Mouse (Mus musculus) heart, adult 2 months (tissue): ENCODE measurements around the gene Kbtbd3. TPM values are rescaled to one million over a fixed set of nuclear protein-coding genes. Genes with fewer than 3 reads are reported as not detected.

Experiments
- DNase-seq, 2 experiments: peaks; one replicate each; pipeline ENCODE4 v3.0.0; 2021
- H3K27ac ChIP-seq: fragments of 200-600 bp; 2 replicates; pipeline ENCODE4 v1.8.1; 2022
- H3K27me3 ChIP-seq: fragments of 200-500 bp; 2 replicates; pipeline ENCODE4 v1.6.1; 2012; ENCODE audit warnings: mild to moderate bottlenecking, low read length, inconsistent platforms, mixed read lengths; ENCODE audit not compliant: control insufficient read depth, insufficient read depth
- H3K36me3 ChIP-seq: fragments of 200-500 bp; 2 replicates; pipeline ENCODE4 v1.6.1; 2012; ENCODE audit warnings: low read length, inconsistent platforms; ENCODE audit not compliant: control insufficient read depth, insufficient read depth
- H3K4me1 ChIP-seq: fragments of 200-500 bp; 2 replicates; pipeline ENCODE4 v1.6.1; 2011; ENCODE audit warnings: low read length; ENCODE audit not compliant: control insufficient read depth, insufficient read depth
- H3K4me3 ChIP-seq: fragments of 200-600 bp; 2 replicates; pipeline ENCODE4 v1.8.1; 2022
- H3K79me2 ChIP-seq: fragments of 200-500 bp; replicated peaks from 2 replicates; pipeline ENCODE4 v1.6.1; 2012; ENCODE audit warnings: mild to moderate bottlenecking, inconsistent platforms, low read length, moderate library complexity, mixed read lengths; ENCODE audit not compliant: control insufficient read depth, insufficient read depth
- H3K9ac ChIP-seq: fragments of 200-500 bp; 2 replicates; pipeline ENCODE4 v1.6.1; 2012; ENCODE audit warnings: low read depth, mild to moderate bottlenecking, control low read depth, inconsistent platforms, low read length, mixed read lengths
- CTCF ChIP-seq: fragments of 200-600 bp; IDR thresholded peaks from 2 replicates; pipeline ENCODE4 v1.8.1; 2022; ENCODE audit warnings: antibody characterized with exemption, mild to moderate bottlenecking, moderate library complexity
- EP300 ChIP-seq: fragments of 200-500 bp; IDR thresholded peaks from 2 replicates; pipeline ENCODE4 v1.6.1; 2011; ENCODE audit warnings: low read depth, low read length, control low read depth; ENCODE audit not compliant: insufficient read depth
- POLR2A ChIP-seq: fragments of 200-500 bp; IDR thresholded peaks from 2 replicates; pipeline ENCODE4 v1.6.1; 2011; ENCODE audit warnings: mild to moderate bottlenecking, low read depth, low read length, control low read depth; ENCODE audit not compliant: insufficient read depth
- WGBS: fragments of 180-500 bp; shearing (Covaris S2); methylation state at CpG from one replicate; pipeline ENCODE4 v1.1.7; 2018; 5-methylcytosine and 5-hydroxymethylcytosine counted together
- intact Hi-C: fragments of 180-260 bp; cut with DNase I; formaldehyde crosslinking; loops from one replicate; pipeline ENCODE4 v1.15.1; 2025
- polyA plus RNA-seq: library from polyadenylated mRNA; depleted of rRNA; stranded (reverse); fragments of >200 nt; gene quantifications from 2 replicates; pipeline ENCODE4 v1.2.3, GENCODE M21; 2012
- total RNA-seq, 2 experiments: library from RNA; stranded (reverse); gene quantifications; 2 replicates each; pipeline ENCODE4 v1.2.3; 2021

The Kbtbd3 gene
- total and polyA plus RNA-seq, 3 experiments = 1.9 to 8.9 (median 8.7) TPM

DNA sequence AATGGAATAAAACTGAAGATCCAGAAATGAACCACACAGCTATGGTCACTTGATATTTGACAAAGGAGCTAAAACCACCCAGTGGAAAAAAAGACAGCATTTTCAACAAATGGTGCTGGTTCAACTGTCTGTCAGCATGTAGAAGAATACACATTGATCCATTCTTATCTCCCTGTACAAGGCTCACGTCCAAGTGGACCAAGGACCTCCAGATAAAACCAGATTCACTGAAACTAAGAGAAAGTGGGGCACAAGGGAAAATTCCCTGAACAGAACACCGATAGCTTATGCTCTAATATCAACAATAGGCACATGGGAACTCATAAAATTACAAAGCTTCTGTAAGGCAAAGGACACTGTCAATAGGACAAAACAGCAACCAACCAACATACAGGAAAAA, 9.2 kb upstream of the Kbtbd3 start:
- no peaks in the 10 kb centered on the region for H3K27me3 ChIP-seq
- intact Hi-C loops = no loop called here
- H3K9ac ChIP-seq = no peak overlapping the region
- H3K4me1 ChIP-seq = no peaks in the 10 kb centered on the region
- TF ChIP-seq POLR2A = no peak
- no peak for TF ChIP-seq EP300
- TF ChIP-seq CTCF = no peak
- H3K36me3 ChIP-seq = peaks cover 12% of the 10 kb centered on the region
- WGBS = 71% methylated on average over 2 of the region's 2 CpGs
- no peaks in the 10 kb centered on the region for H3K79me2 ChIP-seq
- DNase-seq = no peak
- no peak overlapping the region for H3K4me3 ChIP-seq
- H3K27ac ChIP-seq = no peak overlapping the region

DNA sequence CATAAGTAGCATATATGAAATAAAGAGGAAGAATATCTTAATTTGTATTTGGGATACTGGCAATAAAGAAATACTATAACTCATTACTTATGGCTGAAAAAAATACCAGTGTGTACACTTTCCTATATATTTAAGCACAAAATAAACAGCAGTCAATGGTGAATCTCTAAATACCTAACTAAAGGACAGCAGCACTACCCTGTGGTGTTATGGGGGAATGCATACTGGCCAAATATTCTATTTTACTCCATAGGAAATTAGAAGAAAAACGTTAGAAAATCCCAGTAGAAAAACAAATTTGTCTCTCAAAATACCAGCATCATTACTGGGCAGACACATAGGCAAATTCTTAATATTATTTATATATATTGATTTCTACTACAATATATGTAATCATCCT, 4.8 kb upstream of the Kbtbd3 start:
- intact Hi-C loops = loop anchor here (5.0 kb wide), 1 partner anchor 903 kb away; the partner anchor contains the start of gene Cwf19l2
- no peaks in the 10 kb centered on the region for H3K79me2 ChIP-seq
- H3K36me3 ChIP-seq = peaks cover 13% of the 10 kb centered on the region
- TF ChIP-seq POLR2A (no peak), CTCF (peak; percentile 47)
- no peak overlapping the region for H3K9ac ChIP-seq
- H3K4me3 ChIP-seq = no peak overlapping the region
- H3K27me3 ChIP-seq = no peaks in the 10 kb centered on the region
- 28% methylated on average over 1 of the region's 1 CpGs for WGBS
- H3K4me1 ChIP-seq = no peaks in the 10 kb centered on the region; the same call in 1 of the 2 replicates
- H3K27ac ChIP-seq = no peak overlapping the region
- DNase-seq = no peak

DNA sequence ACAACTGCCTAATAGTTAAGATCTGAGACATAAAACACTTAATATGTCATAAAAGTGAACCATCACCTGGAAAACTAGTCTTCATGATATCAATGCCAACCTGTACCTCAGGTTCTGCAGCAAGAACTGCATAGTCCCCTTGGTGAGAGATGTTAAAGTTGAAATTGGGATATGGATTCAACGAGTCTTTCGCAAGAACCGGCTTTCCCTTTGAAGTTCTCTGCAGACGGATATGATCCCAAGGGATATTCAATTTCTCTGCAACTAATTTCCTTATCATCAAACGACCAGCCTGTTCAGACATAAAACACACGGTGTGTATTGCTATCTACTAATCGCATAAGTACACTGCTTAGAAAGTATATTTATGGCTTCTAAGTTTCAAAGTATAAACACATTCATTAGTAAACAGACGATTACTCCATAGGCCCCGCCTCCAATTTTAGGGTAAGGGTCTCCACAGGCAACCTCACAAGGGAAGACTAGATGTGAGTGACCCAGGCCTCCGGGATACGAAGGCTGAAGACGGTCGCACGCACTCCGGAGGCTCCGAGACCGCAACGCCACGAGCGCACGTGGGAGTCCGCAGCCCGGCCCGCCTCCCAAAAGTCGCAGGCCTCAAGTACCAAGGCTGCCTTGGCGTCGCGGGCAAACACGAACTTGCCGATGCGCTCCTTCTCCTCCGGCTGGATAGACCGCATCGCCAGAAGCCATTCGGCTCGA, 844 bp upstream of the Kbtbd3 start:
- DNase-seq = no peak
- intact Hi-C loops = loop anchor here (1.0 to 5.0 kb wide), 2 partner anchors 68 to 906 kb away; partner anchors contain the start of genes Cwf19l2 and Msantd4
- H3K27ac ChIP-seq = peak overlapping the region; percentile 84
- H3K9ac ChIP-seq = peak overlapping the region; percentile 89
- TF ChIP-seq POLR2A (no peak), CTCF (no peak), EP300 (no peak)
- peak overlapping the region; percentile 74 for H3K4me3 ChIP-seq
- no peaks in the 10 kb centered on the region for H3K27me3 ChIP-seq
- peaks cover 8% of the 10 kb centered on the region for H3K36me3 ChIP-seq
- peaks cover 3% of the 10 kb centered on the region for H3K4me1 ChIP-seq
- H3K79me2 ChIP-seq = no peaks in the 10 kb centered on the region
- under 1% methylated on average over 36 of the region's 36 CpGs for WGBS

DNA sequence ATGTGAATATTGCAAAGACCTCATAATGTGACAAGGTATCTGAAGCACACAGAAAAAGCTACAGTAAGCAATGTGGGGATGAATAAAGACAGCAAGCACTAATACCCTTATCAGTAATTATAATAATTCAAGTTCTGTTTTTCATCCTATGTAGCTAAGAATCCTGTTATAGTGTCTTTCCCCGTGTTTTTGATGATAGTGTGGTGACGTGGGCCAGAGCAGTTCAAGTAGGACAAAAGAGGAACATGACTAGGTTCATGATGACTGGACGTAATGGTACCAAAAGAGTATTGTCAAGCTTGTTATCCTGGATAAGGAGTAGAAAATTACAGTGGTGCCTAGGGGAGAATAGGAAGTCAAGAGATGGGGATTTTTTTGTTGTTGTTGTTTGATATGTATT, 1.1 kb downstream of the Kbtbd3 start:
- no peak for DNase-seq
- H3K36me3 ChIP-seq = peaks cover 5% of the 10 kb centered on the region
- H3K4me1 ChIP-seq = peaks cover 3% of the 10 kb centered on the region
- 38% methylated on average over 3 of the region's 3 CpGs for WGBS
- intact Hi-C loops = no loop called here
- no peak for TF ChIP-seq POLR2A
- no peak for TF ChIP-seq EP300
- TF ChIP-seq CTCF = no peak
- H3K27ac ChIP-seq = no peak overlapping the region; the same call in 1 of the 2 replicates
- H3K9ac ChIP-seq = no peak overlapping the region
- H3K27me3 ChIP-seq = no peaks in the 10 kb centered on the region
- peak overlapping the region; percentile 74; the same call in 1 of the 2 replicates for H3K4me3 ChIP-seq
- no peaks in the 10 kb centered on the region; the same call in 1 of the 2 replicates for H3K79me2 ChIP-seq

DNA sequence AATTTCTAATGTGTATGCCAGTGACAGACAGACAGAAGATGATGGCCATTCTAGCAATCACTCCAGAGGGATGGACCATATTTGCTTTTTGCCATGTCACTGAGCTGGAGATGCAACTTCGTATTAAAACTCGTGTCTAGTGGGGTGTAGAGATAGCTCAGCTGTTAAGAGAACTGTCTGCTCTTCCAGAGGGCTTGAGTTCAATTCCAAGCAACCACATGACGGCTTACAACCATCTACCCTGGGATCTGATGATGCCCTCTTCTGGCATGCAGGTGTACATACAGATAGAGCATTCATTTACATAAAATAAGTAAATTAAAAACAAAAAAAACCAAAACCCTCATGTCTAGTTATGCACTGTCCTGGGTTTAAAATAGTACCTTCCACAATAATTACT, 1.5 kb downstream of the Kbtbd3 start:
- 74% methylated on average over 3 of the region's 3 CpGs for WGBS
- intact Hi-C loops = no loop called here

DNA sequence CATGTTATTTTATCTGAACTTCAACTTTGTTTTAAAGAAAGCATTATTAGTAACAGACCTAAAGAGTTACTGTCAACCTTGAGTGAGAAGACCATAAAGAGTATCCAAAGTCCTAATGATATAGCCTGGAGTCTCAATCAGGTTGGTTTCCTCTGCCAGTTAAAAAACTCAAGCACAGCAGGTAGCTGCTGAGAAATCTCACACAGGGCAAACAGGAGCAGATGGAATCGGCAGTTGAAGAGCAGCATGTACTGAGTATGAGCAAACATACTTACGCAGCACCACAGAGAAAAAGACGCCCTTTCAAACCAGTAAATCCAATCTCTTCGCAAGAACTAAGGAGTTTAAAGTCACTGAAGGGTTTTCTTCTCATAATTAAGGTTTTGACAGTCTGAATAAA, 4.3 kb downstream of the Kbtbd3 start:
- H3K27me3 ChIP-seq = no peaks in the 10 kb centered on the region
- H3K27ac ChIP-seq = no peak overlapping the region
- H3K9ac ChIP-seq = no peak overlapping the region
- H3K79me2 ChIP-seq = no peaks in the 10 kb centered on the region; the same call in 1 of the 2 replicates
- H3K4me1 ChIP-seq = peaks cover 3% of the 10 kb centered on the region
- intact Hi-C loops = no loop called here
- no peaks in the 10 kb centered on the region; the same call in none of the 2 replicates for H3K36me3 ChIP-seq
- no peak for DNase-seq
- no peak overlapping the region for H3K4me3 ChIP-seq
- no peak for TF ChIP-seq POLR2A
- TF ChIP-seq CTCF = no peak
- TF ChIP-seq EP300 = no peak
- 95% methylated on average over 4 of the region's 4 CpGs for WGBS

More for the DNA sequence above, 1.5 kb downstream of the Kbtbd3 start:
- TF ChIP-seq POLR2A (no peak), CTCF (peak; percentile 18; the same call in 1 of the 2 replicates)
- Histone ChIP-seq H3K27ac (no peak overlapping the region), H3K36me3 (peaks cover 5% of the 10 kb centered on the region), H3K4me3 (no peak overlapping the region), H3K79me2 (no peaks in the 10 kb centered on the region; the same call in 1 of the 2 replicates), H3K27me3 (no peaks in the 10 kb centered on the region), H3K9ac (no peak overlapping the region), H3K4me1 (peaks cover 3% of the 10 kb centered on the region)
- no peak for DNase-seq
